Mouse (Mus musculus): ENCODE data around the gene 1700034J05Rik.

DNA sequence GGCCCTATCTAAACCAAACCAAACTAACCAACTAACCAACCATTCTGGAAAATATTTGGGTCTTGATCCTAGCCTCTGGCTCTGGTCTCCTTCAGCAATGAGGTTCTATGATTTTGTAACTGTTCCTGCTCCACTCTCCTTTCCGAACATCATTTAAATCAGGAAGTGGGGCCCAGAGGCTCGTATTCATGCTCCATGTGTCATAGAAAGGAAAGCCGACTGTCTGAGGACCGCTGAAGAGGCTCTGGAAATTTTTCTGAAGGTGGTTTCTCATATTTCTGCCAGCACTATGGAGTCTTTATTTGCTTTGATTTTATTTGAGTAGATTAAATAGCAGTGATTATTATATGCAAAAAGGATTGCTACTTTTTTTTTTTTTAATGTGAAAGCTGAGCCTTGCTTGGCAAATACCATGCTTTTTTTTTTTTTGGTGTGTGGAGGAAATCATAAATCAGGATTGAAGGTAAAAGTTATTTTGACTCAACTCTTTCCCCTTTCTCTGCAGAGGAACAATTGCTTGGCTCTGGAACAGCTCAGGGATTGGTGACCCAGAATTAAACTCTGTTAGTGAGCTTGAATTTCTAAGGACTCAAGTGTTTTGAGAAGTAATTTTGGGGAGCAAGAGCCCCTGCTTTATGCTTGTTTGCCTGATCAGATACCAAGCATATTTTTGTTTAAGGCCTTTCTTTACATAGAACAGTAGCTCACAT is 40.6 kb downstream of the 1700034J05Rik start:
- TF ChIP-seq POLR2A (IDR thresholded peaks at IDR 0.05; ENCODE audit: insufficient read length, low read depth) (no peak), TCF12 (IDR thresholded peaks at IDR 0.05; ENCODE audit: insufficient read depth, poor library complexity, severe bottlenecking) (no peak), REST (IDR thresholded peaks at IDR 0.05; ENCODE audit: insufficient read depth, insufficient read length) (no peak), POLR2AphosphoS2 (IDR thresholded peaks at IDR 0.05; ENCODE audit: insufficient read length, low read depth) (no peak), E2F4 (IDR thresholded peaks at IDR 0.05; ENCODE audit: insufficient read depth) (no peak), MYOG (IDR thresholded peaks at IDR 0.05; ENCODE audit: control insufficient read depth in 1 of 3, insufficient read depth in 1 of 3, insufficient read length in 2 of 3, low read depth in 2 of 3) (no peak), MAX (IDR thresholded peaks at IDR 0.05; ENCODE audit: low read depth) (no peak), CEBPB (IDR thresholded peaks at IDR 0.05; ENCODE audit: insufficient read depth, poor library complexity, severe bottlenecking) (no peak), USF1 (IDR thresholded peaks at IDR 0.05; ENCODE audit: low read depth) (no peak), MYOD1 (IDR thresholded peaks at IDR 0.05; ENCODE audit: control insufficient read depth in 1 of 3, insufficient read length in 2 of 3, low read depth in 2 of 3) (no peak), SRF (IDR thresholded peaks at IDR 0.05; ENCODE audit: control insufficient read depth, insufficient read length, low read depth) (no peak), TCF3 (IDR thresholded peaks at IDR 0.05; ENCODE audit: insufficient read length, low read depth) (no peak)
